Mouse (Mus musculus): Measurements from ENCODE around the gene Kif26a.

DNA sequence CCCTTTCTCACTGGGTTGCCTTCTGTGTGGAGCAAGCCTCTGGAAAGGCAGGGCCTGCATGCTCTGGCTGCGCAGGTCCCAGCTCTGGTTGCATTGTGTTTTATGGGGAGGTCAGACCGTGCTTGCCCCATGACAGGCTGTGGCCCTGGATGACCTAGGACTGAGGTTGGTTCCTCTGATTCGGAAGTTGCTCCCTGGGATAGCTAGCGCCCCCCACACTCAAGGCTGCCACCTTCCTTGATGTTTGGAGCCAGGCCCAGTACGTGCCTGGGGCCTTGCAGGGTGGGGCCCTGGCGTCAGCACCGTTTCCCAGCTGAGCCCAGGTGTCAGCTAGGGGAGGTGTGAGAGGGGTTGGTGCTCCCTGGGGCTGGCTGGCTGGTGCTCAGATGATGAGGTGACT lies 4.0 kb downstream of the Kif26a start:
- TF ChIP-seq POLR2A (IDR thresholded peaks at IDR 0.05; ENCODE audit: insufficient read depth, low read depth, low read length) (no peak), CTCF (IDR thresholded peaks at IDR 0.05) (no peak)
